ENCODE assay signal across 26 mouse cellular contexts in genomic region chr5:91118618-91119017, GRCm38 (mm10). TPM values are rescaled to one million over a fixed set of nuclear protein-coding genes. Genes with fewer than 3 reads are reported as not detected.
"Had no signal": no experiment of that assay in that cellular context is flagged by ENCODE, and none has a peak within 500 bp of the region (broad histone marks: within the 10 kb centered on the region; RNA-seq: fewer than 3 reads in every experiment).

No protein-coding gene starts in this region.

- DNase-seq: kidney, postnatal 10 days; kidney, postnatal 36 days; layer of hippocampus, postnatal 36 days; liver, embryonic 13.5 days; lung, adult 2 months; lung, postnatal 14 days; lung, postnatal 4 days; midbrain, embryonic 14.5 days; thymus, adult 2 months; thymus, postnatal 14 days; thymus, postnatal 4 days had no signal

- H3K9ac ChIP-seq: liver, embryonic 13.5 days had no signal

- H3K9me3 ChIP-seq: liver, embryonic 13.5 days had no signal

- H3K27ac ChIP-seq: left cerebral cortex, adult 2 months; liver, embryonic 13.5 days had no signal

- H3K4me1 ChIP-seq: liver, embryonic 13.5 days had no signal

- H3K4me3 ChIP-seq: left cerebral cortex, adult 2 months; liver, embryonic 13.5 days had no signal

- H3K36me3 ChIP-seq: liver, embryonic 13.5 days had no signal

- H3K4me2 ChIP-seq: liver, embryonic 13.5 days; midbrain, embryonic 11.5 days had no signal

- H3K27me3 ChIP-seq: liver, embryonic 13.5 days had no signal

RNA-seq across cellular contexts. Expression of gene Areg, which starts 20.8 kb away (rescaled TPM):
- total RNA-seq: layer of hippocampus, postnatal 36 days; left cerebral cortex, postnatal 36 days; liver, adult 2 months; megakaryocyte progenitor cell, adult 5-6 weeks had no signal
- polyA plus RNA-seq: limb, embryonic 11.5 days; liver, adult 2 months; liver, embryonic 13.5 days; liver, embryonic 16.5 days; midbrain, embryonic 11.5 days; midbrain, embryonic 14.5 days; spleen, adult 2 months had no signal

RNA-seq across cellular contexts. Expression of gene Ereg, which starts 44.2 kb away (rescaled TPM):
- total RNA-seq: layer of hippocampus, adult 8-10 months; layer of hippocampus, postnatal 10 days; layer of hippocampus, postnatal 36 days; left cerebral cortex, adult 2 months; left cerebral cortex, postnatal 10 days; left cerebral cortex, postnatal 36 days; megakaryocyte progenitor cell, adult 5-6 weeks; megakaryocyte-erythroid progenitor cell, adult 5-6 weeks; midbrain, postnatal 0 days had no signal
- polyA plus RNA-seq: limb, embryonic 11.5 days; midbrain, embryonic 11.5 days; midbrain, embryonic 14.5 days; midbrain, postnatal 0 days; neural tube, embryonic 11.5 days; neural tube, embryonic 14.5 days; spleen, adult 2 months had no signal
